Mouse (Mus musculus): ENCODE measurements around the gene Tlk2. TPM values are rescaled to one million over a fixed set of nuclear protein-coding genes. Genes with fewer than 3 reads are reported as not detected.
A peak's percentile ranks its signal among the peaks of the same experiment; 100 is the strongest.

Gene Tlk2
- polyA plus RNA-seq, 1 experiment from 2014 or later = 18.2 TPM

GRCm38 (mm10) chr11:105321090-105321489 lies 142.5 kb downstream of the Tlk2 start:
- no peak overlapping the region for H3K4me2 ChIP-seq
- no peak overlapping the region for H3K4me3 ChIP-seq (ENCODE audit: low read depth, low read length)
- H3K36me3 ChIP-seq (ENCODE audit: control insufficient read depth, insufficient read depth, low read length) = no peaks in the 10 kb centered on the region
- ATAC-seq (replicated peaks; ENCODE audit: low FRiP score) (no peak), DNase-seq (ENCODE audit: low spot score) (no peak)
- H3K9ac ChIP-seq (ENCODE audit: low read depth, low read length) = no peak overlapping the region
- H3K4me1 ChIP-seq (replicated peaks; ENCODE audit: control insufficient read depth, insufficient read depth, low read length) = no peaks in the 10 kb centered on the region
- no peaks in the 10 kb centered on the region for H3K9me3 ChIP-seq (ENCODE audit: control insufficient read depth, low read length)
- H3K27me3 ChIP-seq (replicated peaks; ENCODE audit: control insufficient read depth, insufficient read depth, low read length) = no peaks in the 10 kb centered on the region
- no peak overlapping the region for H3K27ac ChIP-seq (ENCODE audit: low read depth, low read length)
- 42% methylated on average over 2 of the region's 2 CpGs for WGBS

- no peak overlapping the region for H3K9ac ChIP-seq (ENCODE audit: low read depth, low read length)
- H3K9me3 ChIP-seq (ENCODE audit: control insufficient read depth, low read length) = no peaks in the 10 kb centered on the region
- no peak overlapping the region for H3K4me3 ChIP-seq (ENCODE audit: low read depth, low read length)
- ATAC-seq (replicated peaks; ENCODE audit: low FRiP score) (no peak), DNase-seq (ENCODE audit: low spot score) (no peak)
- no peak overlapping the region for H3K27ac ChIP-seq (ENCODE audit: low read depth, low read length)
- no peak overlapping the region for H3K4me2 ChIP-seq
- H3K27me3 ChIP-seq (replicated peaks; ENCODE audit: control insufficient read depth, insufficient read depth, low read length) = no peaks in the 10 kb centered on the region
- WGBS = 81% methylated on average over 5 of the region's 5 CpGs
- no peaks in the 10 kb centered on the region for H3K36me3 ChIP-seq (ENCODE audit: control insufficient read depth, insufficient read depth, low read length)
- H3K4me1 ChIP-seq (replicated peaks; ENCODE audit: control insufficient read depth, insufficient read depth, low read length) = no peaks in the 10 kb centered on the region
Measured at GRCm38 (mm10) chr11:105323530-105323929, 144.9 kb downstream of the Tlk2 start.

- Histone ChIP-seq H3K4me1 (replicated peaks; ENCODE audit: control insufficient read depth, insufficient read depth, low read length) (no peaks in the 10 kb centered on the region), H3K9ac (ENCODE audit: low read depth, low read length) (no peak overlapping the region), H3K27ac (ENCODE audit: low read depth, low read length) (no peak overlapping the region), H3K4me2 (no peak overlapping the region), H3K27me3 (replicated peaks; ENCODE audit: control insufficient read depth, insufficient read depth, low read length) (no peaks in the 10 kb centered on the region), H3K9me3 (ENCODE audit: control insufficient read depth, low read length) (no peaks in the 10 kb centered on the region), H3K36me3 (ENCODE audit: control insufficient read depth, insufficient read depth, low read length) (no peaks in the 10 kb centered on the region), H3K4me3 (ENCODE audit: low read depth, low read length) (no peak overlapping the region)
- no peak for ATAC-seq (replicated peaks; ENCODE audit: low FRiP score)
- WGBS = 89% methylated on average over 3 of the region's 3 CpGs
- no peak for DNase-seq (ENCODE audit: low spot score)
Measured at GRCm38 (mm10) chr11:105327101-105327500, 148.5 kb downstream of the Tlk2 start.

GRCm38 (mm10) chr11:105329962-105330361 lies 151.4 kb downstream of the Tlk2 start:
- Histone ChIP-seq H3K4me2 (no peak overlapping the region), H3K27me3 (replicated peaks; ENCODE audit: control insufficient read depth, insufficient read depth, low read length) (no peaks in the 10 kb centered on the region), H3K27ac (ENCODE audit: low read depth, low read length) (no peak overlapping the region), H3K36me3 (ENCODE audit: control insufficient read depth, insufficient read depth, low read length) (no peaks in the 10 kb centered on the region), H3K4me1 (replicated peaks; ENCODE audit: control insufficient read depth, insufficient read depth, low read length) (no peaks in the 10 kb centered on the region), H3K9me3 (ENCODE audit: control insufficient read depth, low read length) (no peaks in the 10 kb centered on the region), H3K4me3 (ENCODE audit: low read depth, low read length) (no peak overlapping the region), H3K9ac (ENCODE audit: low read depth, low read length) (no peak overlapping the region)
- DNase-seq (ENCODE audit: low spot score) (no peak), ATAC-seq (replicated peaks; ENCODE audit: low FRiP score) (no peak)
- WGBS = 70% methylated on average over 9 of the region's 9 CpGs

GRCm38 (mm10) chr11:105331129-105331528 lies 152.5 kb downstream of the Tlk2 start:
- H3K4me1 ChIP-seq (replicated peaks; ENCODE audit: control insufficient read depth, insufficient read depth, low read length) = no peaks in the 10 kb centered on the region
- H3K4me3 ChIP-seq (ENCODE audit: low read depth, low read length) = no peak overlapping the region
- no peak overlapping the region for H3K4me2 ChIP-seq
- no peak for ATAC-seq (replicated peaks; ENCODE audit: low FRiP score)
- no peak overlapping the region for H3K9ac ChIP-seq (ENCODE audit: low read depth, low read length)
- no peak for DNase-seq (ENCODE audit: low spot score)
- H3K9me3 ChIP-seq (ENCODE audit: control insufficient read depth, low read length) = no peaks in the 10 kb centered on the region
- 77% methylated on average over 3 of the region's 3 CpGs for WGBS
- no peaks in the 10 kb centered on the region for H3K36me3 ChIP-seq (ENCODE audit: control insufficient read depth, insufficient read depth, low read length)
- H3K27ac ChIP-seq (ENCODE audit: low read depth, low read length) = no peak overlapping the region
- no peaks in the 10 kb centered on the region for H3K27me3 ChIP-seq (replicated peaks; ENCODE audit: control insufficient read depth, insufficient read depth, low read length)

GRCm38 (mm10) chr11:105331732-105332131 lies 153.1 kb downstream of the Tlk2 start:
- DNase-seq (ENCODE audit: low spot score) (no peak), ATAC-seq (replicated peaks; ENCODE audit: low FRiP score) (no peak)
- Histone ChIP-seq H3K27me3 (replicated peaks; ENCODE audit: control insufficient read depth, insufficient read depth, low read length) (no peaks in the 10 kb centered on the region), H3K36me3 (ENCODE audit: control insufficient read depth, insufficient read depth, low read length) (no peaks in the 10 kb centered on the region), H3K9me3 (ENCODE audit: control insufficient read depth, low read length) (no peaks in the 10 kb centered on the region), H3K9ac (ENCODE audit: low read depth, low read length) (no peak overlapping the region), H3K4me2 (no peak overlapping the region), H3K4me3 (ENCODE audit: low read depth, low read length) (no peak overlapping the region), H3K4me1 (replicated peaks; ENCODE audit: control insufficient read depth, insufficient read depth, low read length) (no peaks in the 10 kb centered on the region), H3K27ac (ENCODE audit: low read depth, low read length) (no peak overlapping the region)
- WGBS = 64% methylated on average over 10 of the region's 10 CpGs

- Histone ChIP-seq H3K4me1 (replicated peaks; ENCODE audit: control insufficient read depth, insufficient read depth, low read length) (no peaks in the 10 kb centered on the region), H3K9me3 (ENCODE audit: control insufficient read depth, low read length) (no peaks in the 10 kb centered on the region), H3K4me3 (ENCODE audit: low read depth, low read length) (no peak overlapping the region), H3K9ac (ENCODE audit: low read depth, low read length) (no peak overlapping the region), H3K27ac (ENCODE audit: low read depth, low read length) (no peak overlapping the region), H3K4me2 (no peak overlapping the region), H3K36me3 (ENCODE audit: control insufficient read depth, insufficient read depth, low read length) (no peaks in the 10 kb centered on the region), H3K27me3 (replicated peaks; ENCODE audit: control insufficient read depth, insufficient read depth, low read length) (no peaks in the 10 kb centered on the region)
- ATAC-seq (replicated peaks; ENCODE audit: low FRiP score) (0 out of 2 replicates have a peak, but pooled peaks have one; percentile 26), DNase-seq (ENCODE audit: low spot score) (peak; percentile 34)
- WGBS = 66% methylated on average over 8 of the region's 8 CpGs
Measured at GRCm38 (mm10) chr11:105332468-105332867, 153.9 kb downstream of the Tlk2 start.

Other genes with a start within 250 kb of the Tlk2 start
- 0.32 TPM in 1 of 2 replicates, not detected in the other for gene Efcab3, start 115.2 kb upstream of the Tlk2 start, polyA plus RNA-seq (2014; fragmentation: Nextera tagmentation; extraction: Ambion mirVana)
- gene Mettl2, start 52.4 kb upstream of the Tlk2 start, polyA plus RNA-seq (2014; fragmentation: Nextera tagmentation; extraction: Ambion mirVana) = 46.2 and 46.9 TPM in 2 replicates
- gene Gm10842, start 31.9 kb upstream of the Tlk2 start, polyA plus RNA-seq (2014; fragmentation: Nextera tagmentation; extraction: Ambion mirVana) = not detected in 2 replicates
- gene Mrc2, start 113.8 kb downstream of the Tlk2 start, polyA plus RNA-seq (2014; fragmentation: Nextera tagmentation; extraction: Ambion mirVana) = 3.3 and 4.8 TPM in 2 replicates

Data from liver, embryonic 11.5 days (tissue).